Mouse (Mus musculus) kidney, embryonic 15.5 days (tissue): ENCODE measurements around the gene Cit. TPM values are rescaled to one million over a fixed set of nuclear protein-coding genes. Genes with fewer than 3 reads are reported as not detected.
"Not testable (repeated sequence)": the region's sequence is repeated elsewhere in the genome, so short reads cannot be mapped to it uniquely, and the experiment has no call there.

Experiments
- ATAC-seq: fragments of 200-750 bp; cut with Nextera tagmentation; replicated peaks from 2 replicates; pipeline ENCODE4 v1.8.0; 2017; ENCODE audit warnings: moderate TSS enrichment; ENCODE audit not compliant: low FRiP score
- H3K27ac ChIP-seq: fragments of 300-500 bp; sonication (generic); 2 replicates; pipeline ENCODE4 v1.5.1; 2015; ENCODE audit warnings: mild to moderate bottlenecking, inconsistent platforms
- H3K27me3 ChIP-seq: fragments of 300-500 bp; sonication (generic); 2 replicates; pipeline ENCODE4 v1.6.1; 2015; ENCODE audit warnings: inconsistent platforms
- H3K36me3 ChIP-seq: fragments of 300-500 bp; sonication (generic); 2 replicates; pipeline ENCODE4 v1.6.1; 2015; ENCODE audit warnings: inconsistent platforms
- H3K4me1 ChIP-seq: fragments of 300-500 bp; sonication (generic); 2 replicates; pipeline ENCODE4 v1.6.1; 2015; ENCODE audit warnings: inconsistent platforms
- H3K4me2 ChIP-seq: fragments of 300-500 bp; sonication (generic); 2 replicates; pipeline ENCODE4 v1.6.1; 2015; ENCODE audit warnings: moderate library complexity, mild to moderate bottlenecking, inconsistent platforms
- H3K4me3 ChIP-seq: fragments of 300-500 bp; sonication (generic); replicated peaks from 2 replicates; pipeline ENCODE4 v1.5.1; 2015; ENCODE audit warnings: mild to moderate bottlenecking, inconsistent platforms
- H3K9ac ChIP-seq: fragments of 300-500 bp; sonication (generic); 2 replicates; pipeline ENCODE4 v1.6.1; 2015; ENCODE audit warnings: mild to moderate bottlenecking, inconsistent platforms
- H3K9me3 ChIP-seq: fragments of 300-500 bp; sonication (generic); replicated peaks from 2 replicates; pipeline ENCODE4 v1.6.1; 2016; ENCODE audit warnings: inconsistent platforms
- WGBS: fragments of 180-500 bp; shearing (Covaris S2); methylation state at CpG from one replicate; pipeline ENCODE4 v1.1.7; 2015; ENCODE audit warnings: mixed read lengths; 5-methylcytosine and 5-hydroxymethylcytosine counted together
- polyA plus RNA-seq: library from polyadenylated mRNA; unstranded; fragments of >200 nt; fragmentation: Nextera tagmentation; extraction: Ambion mirVana; gene quantifications from 2 replicates; pipeline ENCODE4 v1.2.1, GENCODE M21; 2015

The Cit gene
- polyA plus RNA-seq = 35.4 and 39.2 TPM in 2 replicates

DNA sequence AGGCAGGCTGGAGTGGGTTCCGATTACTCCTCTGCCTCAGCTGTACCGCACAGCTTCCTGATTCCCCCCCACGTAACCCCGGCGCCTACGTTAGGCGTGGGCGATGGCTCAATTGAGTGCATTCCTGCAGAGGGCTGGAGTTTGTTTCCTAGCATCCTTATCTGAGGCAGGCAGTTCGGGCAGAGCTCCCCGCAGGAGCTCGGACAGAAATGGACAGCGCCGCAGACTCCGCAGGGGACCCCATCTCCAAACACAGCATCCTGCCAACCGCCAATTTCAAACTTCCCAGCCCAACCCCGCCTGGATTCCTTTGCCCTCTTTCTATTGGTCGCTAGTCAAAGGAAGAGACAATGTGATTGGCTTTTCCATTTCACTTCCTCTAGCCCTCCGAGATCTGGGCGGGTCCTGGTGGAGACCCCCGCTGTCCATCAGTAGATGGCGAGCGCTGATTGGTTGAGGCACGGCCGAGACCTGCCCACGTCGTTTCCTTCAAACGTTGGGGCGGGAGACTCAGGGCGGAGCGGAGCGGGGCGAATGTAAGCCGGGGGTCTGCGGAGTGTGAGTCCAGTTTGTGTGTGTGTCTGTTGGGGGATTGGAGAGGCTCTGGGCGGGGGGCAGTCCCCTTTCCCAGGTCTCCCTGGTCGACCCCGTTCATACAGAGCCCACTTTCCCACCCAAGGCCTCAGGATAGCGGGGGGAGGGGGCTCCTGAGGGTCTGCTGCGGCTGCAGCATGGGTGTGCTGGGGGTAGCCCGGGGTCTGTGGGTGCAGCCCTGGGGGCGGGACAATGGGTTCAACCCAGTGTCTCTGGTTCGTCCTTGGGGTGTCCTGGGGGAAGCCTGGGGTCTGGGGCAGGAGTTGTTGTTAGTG is at the start of gene Cit:
Gene Cit, plus strand, starts transcription at position 513 of the 869 bp plus-strand sequence.
- Histone ChIP-seq H3K36me3 (peaks cover 18% of the 10 kb centered on the region), H3K9me3 (no peaks in the 10 kb centered on the region), H3K27ac (peak within 1 kb of the TSS; percentile 83), H3K27me3 (no peaks in the 10 kb centered on the region), H3K4me2 (peak within 1 kb of the TSS; percentile 95), H3K9ac (peak within 1 kb of the TSS; percentile 89), H3K4me1 (peaks cover 38% of the 10 kb centered on the region), H3K4me3 (peak within 1 kb of the TSS; percentile 91)
- under 1% methylated on average over 42 of the region's 42 CpGs for WGBS
- peak; percentile 99 for ATAC-seq

DNA sequence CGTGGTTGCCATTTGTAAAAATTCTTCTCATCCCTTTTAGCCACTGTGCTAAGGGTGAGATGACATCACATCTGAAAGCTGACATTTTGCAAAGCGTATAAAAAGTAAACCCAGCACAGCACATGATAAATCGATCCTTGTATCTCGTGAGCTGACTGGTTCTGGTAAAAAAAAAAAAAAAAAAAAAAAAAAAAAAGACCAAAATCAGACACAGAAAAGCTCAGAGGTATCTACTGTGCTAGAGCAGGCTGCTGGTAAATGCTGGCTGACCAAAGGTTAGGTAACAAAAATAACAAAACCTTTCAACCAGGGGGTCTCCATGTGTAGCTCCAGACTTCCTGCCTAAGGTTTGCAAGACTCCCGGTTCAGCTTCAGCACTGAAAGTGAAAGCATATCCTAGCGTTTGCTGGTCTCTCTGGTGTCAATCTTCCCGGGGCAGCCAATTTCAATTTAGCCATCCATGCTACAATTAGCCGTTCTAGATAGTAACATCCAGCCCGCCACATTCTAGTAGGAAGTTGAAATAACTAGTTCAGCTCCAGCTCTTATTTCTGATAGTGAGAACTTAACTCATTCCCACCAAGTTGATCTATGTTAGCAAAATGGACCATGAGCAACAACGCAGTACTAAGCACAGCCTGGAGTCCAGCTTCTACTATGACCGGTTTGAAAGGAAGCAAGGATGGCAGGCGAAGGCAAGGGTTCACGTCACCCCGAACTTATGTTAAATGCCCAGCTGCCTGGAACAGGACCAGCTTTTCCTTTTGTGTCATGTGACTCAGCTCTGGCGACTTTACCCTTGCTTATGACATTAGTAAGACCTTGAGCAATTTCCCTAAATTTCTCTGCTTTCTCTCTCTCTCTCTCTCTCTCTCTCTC is 45.8 kb upstream of the Cit start:
- Histone ChIP-seq H3K4me3 (no peak overlapping the region), H3K27ac (no peak overlapping the region), H3K9ac (no peak overlapping the region), H3K4me1 (no peaks in the 10 kb centered on the region), H3K4me2 (peak overlapping the region; percentile 22), H3K9me3 (no peaks in the 10 kb centered on the region), H3K36me3 (no peaks in the 10 kb centered on the region), H3K27me3 (no peaks in the 10 kb centered on the region)
- 53% methylated on average over 15 of the region's 15 CpGs for WGBS
- no peak for ATAC-seq

DNA sequence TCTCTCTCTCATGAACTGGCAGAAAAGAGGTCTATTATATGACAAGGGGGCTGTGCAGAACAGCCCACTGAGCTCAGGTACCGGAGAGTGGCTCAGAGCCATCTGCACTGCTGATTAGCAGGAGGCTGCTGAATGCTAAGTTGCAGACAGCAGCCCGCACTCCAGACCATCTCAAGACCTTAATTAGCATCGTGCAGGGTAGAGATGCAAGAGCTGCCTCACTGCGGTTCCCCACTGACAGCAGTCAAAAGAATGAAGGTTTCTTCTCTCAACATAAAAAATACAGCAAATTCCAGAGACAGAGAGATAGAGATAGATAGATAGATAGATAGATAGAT is 45.2 kb upstream of the Cit start:
- ATAC-seq = no peak

DNA sequence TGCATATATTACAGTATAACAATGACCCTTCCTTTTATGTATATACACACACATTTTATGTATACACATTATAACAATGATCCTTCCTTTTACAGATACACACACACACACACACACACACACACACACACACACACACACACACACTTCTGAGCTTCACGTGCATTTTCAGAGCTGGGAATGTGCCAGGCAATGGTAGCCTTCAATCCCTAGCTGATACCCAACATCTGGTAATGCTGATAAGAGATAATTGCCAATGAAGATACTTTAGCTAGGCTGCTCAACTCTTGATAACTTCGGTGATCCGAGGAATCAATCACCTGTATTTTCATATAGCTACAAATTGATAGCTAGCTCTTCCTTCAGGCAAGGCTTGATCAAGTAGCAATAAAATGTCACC is 32.8 kb upstream of the Cit start:
- H3K27ac ChIP-seq = no peak overlapping the region
- H3K4me2 ChIP-seq = no peak overlapping the region
- H3K4me1 ChIP-seq = no peaks in the 10 kb centered on the region
- 85% methylated on average over 3 of the region's 3 CpGs for WGBS
- H3K36me3 ChIP-seq = no peaks in the 10 kb centered on the region
- H3K9me3 ChIP-seq = 0 out of 2 replicates have a peak, but pooled peaks cover 7% of the 10 kb centered on the region
- no peak overlapping the region for H3K9ac ChIP-seq
- H3K4me3 ChIP-seq = no peak overlapping the region
- H3K27me3 ChIP-seq = no peaks in the 10 kb centered on the region
- ATAC-seq = no peak

More for the DNA sequence above, 45.2 kb upstream of the Cit start:
- Histone ChIP-seq H3K9ac (no peak overlapping the region), H3K36me3 (no peaks in the 10 kb centered on the region), H3K27me3 (no peaks in the 10 kb centered on the region), H3K4me2 (peak overlapping the region; percentile 22; the same call in 1 of the 2 replicates), H3K27ac (no peak overlapping the region), H3K4me1 (no peaks in the 10 kb centered on the region), H3K9me3 (no peaks in the 10 kb centered on the region), H3K4me3 (no peak overlapping the region)
- WGBS = 53% methylated on average over 4 of the region's 4 CpGs

DNA sequence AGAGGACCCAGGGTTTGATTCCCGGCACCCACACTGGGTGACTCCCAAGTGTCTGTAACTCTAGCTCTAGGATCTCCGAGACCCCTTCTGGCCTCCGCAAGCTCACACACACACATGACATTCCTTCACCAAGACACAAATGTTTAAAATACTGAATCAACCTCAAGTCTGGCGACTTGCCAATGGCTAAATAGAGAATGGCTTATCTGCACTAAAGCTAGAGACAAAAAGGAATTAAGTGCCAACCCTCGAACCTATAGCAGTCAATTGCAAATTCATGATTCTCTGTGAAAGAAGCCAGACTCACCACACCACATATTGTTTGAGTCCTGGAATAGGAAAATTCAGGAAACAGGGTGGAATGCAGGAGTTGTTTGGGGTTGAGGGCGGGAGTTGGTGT is 28.1 kb upstream of the Cit start:
- ATAC-seq = no peak
- no peak overlapping the region for H3K9ac ChIP-seq

DNA sequence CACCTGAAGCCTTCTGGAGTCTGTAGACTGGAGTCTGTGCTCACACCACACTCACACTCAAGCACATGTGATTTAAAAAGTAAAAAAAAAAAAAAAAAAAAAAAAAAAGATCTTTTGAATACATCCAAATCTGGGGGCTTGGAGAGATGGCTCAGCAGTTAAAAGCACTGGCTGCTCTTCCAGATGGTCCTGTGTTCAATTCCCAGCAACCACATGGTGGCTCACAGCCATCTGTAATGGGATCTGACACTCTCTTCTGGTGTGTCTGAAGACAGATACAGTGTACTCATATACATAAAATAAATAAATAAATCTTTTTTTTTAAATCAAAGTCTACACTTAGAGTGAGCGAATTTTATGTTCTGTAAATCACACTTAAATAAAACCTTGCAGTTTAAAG is 27.4 kb upstream of the Cit start:
- H3K9me3 ChIP-seq, H3K4me3 ChIP-seq, H3K36me3 ChIP-seq, H3K27ac ChIP-seq, H3K4me1 ChIP-seq, H3K27me3 ChIP-seq, H3K4me2 ChIP-seq, H3K9ac ChIP-seq, ATAC-seq: not testable (repeated sequence)
- 84% methylated on average over 1 of the region's 1 CpGs for WGBS

More for the DNA sequence above, 28.1 kb upstream of the Cit start:
- 64% methylated on average over 6 of the region's 6 CpGs for WGBS
- no peaks in the 10 kb centered on the region for H3K4me1 ChIP-seq
- no peak overlapping the region for H3K27ac ChIP-seq
- H3K4me2 ChIP-seq = no peak overlapping the region
- no peaks in the 10 kb centered on the region for H3K27me3 ChIP-seq
- no peaks in the 10 kb centered on the region for H3K36me3 ChIP-seq
- H3K4me3 ChIP-seq = no peak overlapping the region
- H3K9me3 ChIP-seq = no peaks in the 10 kb centered on the region

DNA sequence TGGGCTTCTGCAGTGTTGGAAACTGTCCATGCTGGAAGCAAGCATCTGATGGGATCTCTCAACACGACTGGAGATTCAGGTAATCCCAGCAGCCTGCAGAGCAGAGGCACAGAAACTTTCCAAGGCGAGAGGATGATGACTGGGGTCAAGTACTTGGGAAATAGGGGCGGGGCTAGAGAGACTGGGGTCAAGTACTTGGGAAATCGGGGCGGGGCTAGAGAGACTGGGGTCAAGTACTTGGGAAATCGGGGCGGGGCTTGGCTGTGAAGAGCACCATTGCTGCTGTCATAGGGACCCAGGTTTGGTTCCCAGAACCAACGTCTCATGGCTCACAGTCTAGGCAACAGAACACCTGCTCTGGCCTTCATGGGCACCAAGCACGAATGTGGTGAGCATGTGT is 25.1 kb upstream of the Cit start:
- H3K4me1 ChIP-seq = no peaks in the 10 kb centered on the region
- no peaks in the 10 kb centered on the region for H3K27me3 ChIP-seq
- ATAC-seq = no peak
- H3K4me2 ChIP-seq = no peak overlapping the region
- WGBS = 76% methylated on average over 9 of the region's 9 CpGs
- no peak overlapping the region for H3K4me3 ChIP-seq
- H3K27ac ChIP-seq = no peak overlapping the region
- H3K9ac ChIP-seq = no peak overlapping the region
- no peaks in the 10 kb centered on the region for H3K9me3 ChIP-seq
- H3K36me3 ChIP-seq = no peaks in the 10 kb centered on the region

DNA sequence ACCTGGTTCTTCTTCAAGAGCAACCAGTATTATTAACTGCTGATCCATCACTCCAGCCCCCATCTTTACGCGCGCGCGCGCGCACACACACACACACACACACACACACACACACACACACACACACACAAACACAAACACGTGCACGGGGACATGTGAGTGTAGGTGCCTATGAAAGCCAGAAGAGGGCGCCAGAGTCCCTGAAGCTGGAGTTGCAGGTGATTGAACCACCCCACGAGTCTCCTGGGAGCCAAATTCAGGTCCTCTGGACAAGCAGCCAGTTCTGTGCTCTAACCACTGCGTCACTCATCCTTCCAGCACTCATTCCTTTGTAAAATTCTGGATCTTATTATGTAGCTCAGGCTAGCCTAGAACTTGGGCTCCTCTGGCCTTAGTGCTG is 23.9 kb upstream of the Cit start:
- H3K4me1 ChIP-seq = no peaks in the 10 kb centered on the region
- ATAC-seq = no peak
- no peaks in the 10 kb centered on the region for H3K27me3 ChIP-seq
- H3K9ac ChIP-seq = no peak overlapping the region
- no peaks in the 10 kb centered on the region for H3K36me3 ChIP-seq
- no peak overlapping the region for H3K27ac ChIP-seq
- no peaks in the 10 kb centered on the region for H3K9me3 ChIP-seq
- WGBS = 87% methylated on average over 12 of the region's 12 CpGs
- no peak overlapping the region for H3K4me3 ChIP-seq
- no peak overlapping the region for H3K4me2 ChIP-seq

DNA sequence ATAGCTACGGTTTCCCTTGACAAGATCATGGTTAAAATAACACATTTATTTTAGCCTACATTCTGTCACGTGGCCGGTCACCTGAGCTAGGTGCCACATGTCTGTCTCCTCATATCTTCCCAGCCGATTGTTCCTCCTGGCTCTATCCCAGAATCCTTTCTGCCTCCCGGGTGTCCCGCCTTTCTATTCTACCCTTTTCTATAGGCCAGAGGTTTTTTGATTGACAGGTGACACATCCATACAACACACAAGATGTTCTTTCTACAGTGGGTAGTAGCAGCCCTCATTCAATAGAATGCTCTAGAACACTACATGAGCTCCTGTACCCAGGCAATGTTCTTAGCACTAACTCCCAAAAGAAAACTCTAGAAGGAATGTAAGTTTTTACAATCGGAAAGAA is 23.2 kb upstream of the Cit start:
- no peak for ATAC-seq
- no peaks in the 10 kb centered on the region for H3K27me3 ChIP-seq
- H3K4me1 ChIP-seq = no peaks in the 10 kb centered on the region
- 83% methylated on average over 7 of the region's 7 CpGs for WGBS
- H3K9me3 ChIP-seq = no peaks in the 10 kb centered on the region
- H3K4me3 ChIP-seq = no peak overlapping the region
- H3K4me2 ChIP-seq = no peak overlapping the region
- H3K36me3 ChIP-seq = no peaks in the 10 kb centered on the region
- no peak overlapping the region for H3K27ac ChIP-seq
- H3K9ac ChIP-seq = no peak overlapping the region

DNA sequence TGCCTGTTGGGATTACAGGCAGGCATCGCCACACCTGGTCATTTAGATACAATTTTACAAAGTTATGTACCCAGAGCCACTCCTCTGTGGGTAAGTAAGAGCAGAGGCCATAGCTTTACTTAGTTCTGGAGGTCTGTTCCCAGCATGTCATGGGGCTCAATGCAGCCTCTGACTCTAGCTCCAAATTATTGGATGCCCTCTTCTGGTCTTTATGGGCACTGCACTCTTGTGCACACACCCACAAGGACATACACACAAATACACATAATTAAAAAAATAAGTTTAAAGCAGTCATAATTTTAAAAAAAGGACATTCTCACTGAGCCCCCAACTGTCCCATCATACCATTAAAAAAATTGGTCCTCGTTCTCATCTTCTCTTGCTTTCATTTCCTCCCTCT is 12.3 kb upstream of the Cit start:
- H3K27me3 ChIP-seq = no peaks in the 10 kb centered on the region
- H3K9ac ChIP-seq = no peak overlapping the region
- WGBS = 94% methylated on average over 2 of the region's 2 CpGs
- no peaks in the 10 kb centered on the region for H3K36me3 ChIP-seq
- H3K4me3 ChIP-seq = no peak overlapping the region
- 0 out of 2 replicates have a peak, but pooled peaks cover 3% of the 10 kb centered on the region for H3K9me3 ChIP-seq
- no peak overlapping the region for H3K27ac ChIP-seq
- ATAC-seq = no peak
- H3K4me2 ChIP-seq = no peak overlapping the region
- no peaks in the 10 kb centered on the region for H3K4me1 ChIP-seq

DNA sequence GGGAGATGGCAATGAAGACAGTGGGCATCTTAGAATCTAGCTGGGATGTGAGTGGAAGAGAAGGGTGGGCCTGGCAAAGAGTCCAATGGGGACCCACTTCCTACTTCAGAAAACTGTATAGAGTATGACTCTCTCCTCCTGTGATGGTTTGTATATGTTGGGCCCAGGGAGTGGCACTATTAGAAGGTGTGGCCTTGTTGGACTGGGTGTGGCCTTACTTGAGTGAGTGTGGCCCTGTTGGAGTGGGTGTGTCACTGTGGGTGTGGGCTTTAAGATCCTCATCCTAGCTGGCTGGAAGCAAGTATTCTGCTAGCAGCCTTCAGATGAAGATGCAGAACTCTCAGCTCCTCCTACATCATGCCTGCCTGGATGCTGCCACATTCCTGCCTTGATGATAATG is 11.3 kb upstream of the Cit start:
- H3K4me1 ChIP-seq, H3K9ac ChIP-seq, H3K4me2 ChIP-seq, H3K4me3 ChIP-seq, H3K9me3 ChIP-seq, H3K27ac ChIP-seq, H3K36me3 ChIP-seq, ATAC-seq, H3K27me3 ChIP-seq: not testable (repeated sequence)

DNA sequence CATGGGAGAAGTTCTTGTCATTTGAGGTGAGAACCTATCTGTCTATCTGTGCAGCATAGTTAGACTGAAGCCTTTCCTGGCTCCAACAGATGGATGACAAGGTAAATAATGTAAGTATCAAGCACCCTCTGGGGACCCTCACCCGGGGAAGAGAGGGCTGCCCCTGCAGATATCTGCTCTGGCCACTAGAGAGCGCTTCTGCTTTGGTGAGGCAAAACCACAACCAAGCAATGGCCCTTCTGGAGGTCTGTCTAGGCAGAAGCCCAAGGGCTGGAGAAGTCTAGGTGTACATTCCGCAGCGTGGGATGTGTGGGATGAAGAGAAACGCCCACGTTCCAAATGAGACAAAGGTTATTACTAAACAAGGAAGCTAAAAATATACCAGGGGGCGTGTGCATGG is 9.8 kb upstream of the Cit start:
- no peak for ATAC-seq
- H3K4me2 ChIP-seq = no peak overlapping the region
- H3K9me3 ChIP-seq = 0 out of 2 replicates have a peak, but pooled peaks cover 3% of the 10 kb centered on the region
- no peaks in the 10 kb centered on the region for H3K4me1 ChIP-seq
- no peak overlapping the region for H3K27ac ChIP-seq
- no peak overlapping the region for H3K4me3 ChIP-seq
- H3K27me3 ChIP-seq = no peaks in the 10 kb centered on the region
- WGBS = 62% methylated on average over 7 of the region's 7 CpGs
- H3K36me3 ChIP-seq = no peaks in the 10 kb centered on the region
- no peak overlapping the region for H3K9ac ChIP-seq
